Mouse (Mus musculus): ENCODE measurements around the gene Tut1. TPM values are rescaled to one million over a fixed set of nuclear protein-coding genes. Genes with fewer than 3 reads are reported as not detected.

The Tut1 gene
- polyA plus RNA-seq (2014; fragmentation: Illumina TruSeq; extraction: RNeasy Lipid Tissue Mini Kit (QIAGEN cat#74804)) = 2.3 TPM

GRCm38 (mm10) chr19:8953135-8954039, at the start of gene Tut1:
Tut1 (plus strand) TSS chr19:8953847.

GRCm38 (mm10) chr19:8920073-8920736, 33.4 kb upstream of the Tut1 start, which contains the start of gene B3gat3:
B3gat3 (plus strand) TSS chr19:8920374.

GRCm38 (mm10) chr19:8929224-8930088, 24.2 kb upstream of the Tut1 start, which contains the start of the genes Rom1 and Eml3:
Rom1 (minus strand) TSS chr19:8929356.
Eml3 (plus strand) TSS chr19:8929552.

GRCm38 (mm10) chr19:8941515-8942217, 12.0 kb upstream of the Tut1 start, which contains the start of gene Mta2:
Mta2 (plus strand) TSS chr19:8941875.

GRCm38 (mm10) chr19:8966590-8967372, 13.1 kb downstream of the Tut1 start, which contains the start of gene Eef1g:
Eef1g (plus strand) TSS chr19:8967041.

GRCm38 (mm10) chr19:8989066-8989566, 35.5 kb downstream of the Tut1 start, which contains the start of gene Ahnak:
Ahnak (plus strand) TSS chr19:8989284.

Other genes starting within 250 kb of the Tut1 start
- gene Slc3a2, start 230.5 kb upstream of the Tut1 start, polyA plus RNA-seq (2014; fragmentation: Illumina TruSeq; extraction: RNeasy Lipid Tissue Mini Kit (QIAGEN cat#74804)) = 233 TPM
- 11.1 TPM for gene Wdr74, start 218.0 kb upstream of the Tut1 start, polyA plus RNA-seq (2014; fragmentation: Illumina TruSeq; extraction: RNeasy Lipid Tissue Mini Kit (QIAGEN cat#74804))
- not detected for gene 1700092M07Rik, start 213.1 kb upstream of the Tut1 start, polyA plus RNA-seq (2014; fragmentation: Illumina TruSeq; extraction: RNeasy Lipid Tissue Mini Kit (QIAGEN cat#74804))
- gene Stx5a, start 212.4 kb upstream of the Tut1 start, polyA plus RNA-seq (2014; fragmentation: Illumina TruSeq; extraction: RNeasy Lipid Tissue Mini Kit (QIAGEN cat#74804)) = 65.4 TPM
- gene Nxf1, start 196.8 kb upstream of the Tut1 start, polyA plus RNA-seq (2014; fragmentation: Illumina TruSeq; extraction: RNeasy Lipid Tissue Mini Kit (QIAGEN cat#74804)) = 63.1 TPM
- gene Tmem223, start 182.9 kb upstream of the Tut1 start, polyA plus RNA-seq (2014; fragmentation: Illumina TruSeq; extraction: RNeasy Lipid Tissue Mini Kit (QIAGEN cat#74804)) = 26.6 TPM
- 29.5 TPM for gene Tmem179b, start 179.4 kb upstream of the Tut1 start, polyA plus RNA-seq (2014; fragmentation: Illumina TruSeq; extraction: RNeasy Lipid Tissue Mini Kit (QIAGEN cat#74804))
- gene Taf6l, start 167.4 kb upstream of the Tut1 start, polyA plus RNA-seq (2014; fragmentation: Illumina TruSeq; extraction: RNeasy Lipid Tissue Mini Kit (QIAGEN cat#74804)) = 1.2 TPM
- 64.4 TPM for gene Polr2g, start 155.3 kb upstream of the Tut1 start, polyA plus RNA-seq (2014; fragmentation: Illumina TruSeq; extraction: RNeasy Lipid Tissue Mini Kit (QIAGEN cat#74804))
- gene Zbtb3, start 151.3 kb upstream of the Tut1 start, polyA plus RNA-seq (2014; fragmentation: Illumina TruSeq; extraction: RNeasy Lipid Tissue Mini Kit (QIAGEN cat#74804)) = not detected
- gene Ttc9c, start 134.5 kb upstream of the Tut1 start, polyA plus RNA-seq (2014; fragmentation: Illumina TruSeq; extraction: RNeasy Lipid Tissue Mini Kit (QIAGEN cat#74804)) = 110 TPM
- gene Hnrnpul2, start 133.8 kb upstream of the Tut1 start, polyA plus RNA-seq (2014; fragmentation: Illumina TruSeq; extraction: RNeasy Lipid Tissue Mini Kit (QIAGEN cat#74804)) = 169 TPM
- gene AC129217.1, start 124.1 kb upstream of the Tut1 start, polyA plus RNA-seq (2014; fragmentation: Illumina TruSeq; extraction: RNeasy Lipid Tissue Mini Kit (QIAGEN cat#74804)) = 3.6 TPM
- gene Bscl2, start 116.4 kb upstream of the Tut1 start, polyA plus RNA-seq (2014; fragmentation: Illumina TruSeq; extraction: RNeasy Lipid Tissue Mini Kit (QIAGEN cat#74804)) = 25.1 TPM
- gene Gng3, start 114.7 kb upstream of the Tut1 start, polyA plus RNA-seq (2014; fragmentation: Illumina TruSeq; extraction: RNeasy Lipid Tissue Mini Kit (QIAGEN cat#74804)) = 0.57 TPM
- gene Lrrn4cl, start 103.1 kb upstream of the Tut1 start, polyA plus RNA-seq (2014; fragmentation: Illumina TruSeq; extraction: RNeasy Lipid Tissue Mini Kit (QIAGEN cat#74804)) = 10.2 TPM
- gene Ubxn1, start 82.4 kb upstream of the Tut1 start, polyA plus RNA-seq (2014; fragmentation: Illumina TruSeq; extraction: RNeasy Lipid Tissue Mini Kit (QIAGEN cat#74804)) = 15.6 TPM
- gene Uqcc3, start 72.9 kb upstream of the Tut1 start, polyA plus RNA-seq (2014; fragmentation: Illumina TruSeq; extraction: RNeasy Lipid Tissue Mini Kit (QIAGEN cat#74804)) = 2.8 TPM
- 51.7 TPM for gene Lbhd1, start 70.1 kb upstream of the Tut1 start, polyA plus RNA-seq (2014; fragmentation: Illumina TruSeq; extraction: RNeasy Lipid Tissue Mini Kit (QIAGEN cat#74804))
- not detected for gene Gm49403, start 69.9 kb upstream of the Tut1 start, polyA plus RNA-seq (2014; fragmentation: Illumina TruSeq; extraction: RNeasy Lipid Tissue Mini Kit (QIAGEN cat#74804))
- 17.4 TPM for gene 1810009A15Rik, start 65.0 kb upstream of the Tut1 start, polyA plus RNA-seq (2014; fragmentation: Illumina TruSeq; extraction: RNeasy Lipid Tissue Mini Kit (QIAGEN cat#74804))
- not detected for gene Gm49416, start 64.9 kb upstream of the Tut1 start, polyA plus RNA-seq (2014; fragmentation: Illumina TruSeq; extraction: RNeasy Lipid Tissue Mini Kit (QIAGEN cat#74804))
- gene Ints5, start 60.8 kb upstream of the Tut1 start, polyA plus RNA-seq (2014; fragmentation: Illumina TruSeq; extraction: RNeasy Lipid Tissue Mini Kit (QIAGEN cat#74804)) = 1.3 TPM
- gene Ganab, start 55.8 kb upstream of the Tut1 start, polyA plus RNA-seq (2014; fragmentation: Illumina TruSeq; extraction: RNeasy Lipid Tissue Mini Kit (QIAGEN cat#74804)) = 88.1 TPM
- 6.5 TPM for gene B3gat3, start 33.5 kb upstream of the Tut1 start, polyA plus RNA-seq (2014; fragmentation: Illumina TruSeq; extraction: RNeasy Lipid Tissue Mini Kit (QIAGEN cat#74804))
- 0.60 TPM for gene Rom1, start 24.5 kb upstream of the Tut1 start, polyA plus RNA-seq (2014; fragmentation: Illumina TruSeq; extraction: RNeasy Lipid Tissue Mini Kit (QIAGEN cat#74804))
- gene Eml3, start 24.3 kb upstream of the Tut1 start, polyA plus RNA-seq (2014; fragmentation: Illumina TruSeq; extraction: RNeasy Lipid Tissue Mini Kit (QIAGEN cat#74804)) = 3.0 TPM
- gene Mta2, start 12.0 kb upstream of the Tut1 start, polyA plus RNA-seq (2014; fragmentation: Illumina TruSeq; extraction: RNeasy Lipid Tissue Mini Kit (QIAGEN cat#74804)) = 93.8 TPM
- gene Eef1g, start 13.2 kb downstream of the Tut1 start, polyA plus RNA-seq (2014; fragmentation: Illumina TruSeq; extraction: RNeasy Lipid Tissue Mini Kit (QIAGEN cat#74804)) = 118 TPM
- 70.1 TPM for gene Ahnak, start 35.4 kb downstream of the Tut1 start, polyA plus RNA-seq (2014; fragmentation: Illumina TruSeq; extraction: RNeasy Lipid Tissue Mini Kit (QIAGEN cat#74804))
- 1.4 TPM for gene Scgb1a1, start 134.1 kb downstream of the Tut1 start, polyA plus RNA-seq (2014; fragmentation: Illumina TruSeq; extraction: RNeasy Lipid Tissue Mini Kit (QIAGEN cat#74804))
- gene Asrgl1, start 181.8 kb downstream of the Tut1 start, polyA plus RNA-seq (2014; fragmentation: Illumina TruSeq; extraction: RNeasy Lipid Tissue Mini Kit (QIAGEN cat#74804)) = 16.0 TPM